Mouse (Mus musculus): ENCODE data around the gene Rcan3. TPM values are rescaled to one million over a fixed set of nuclear protein-coding genes. Genes with fewer than 3 reads are reported as not detected.

The Rcan3 gene
- polyA plus RNA-seq, 1 experiment, result 8.4 TPM

- no peak for DNase-seq (ENCODE audit: low read depth, low spot score)
- 85% methylated on average over 11 of the region's 11 CpGs for WGBS
Observed at GRCm38 (mm10) chr4:135370372-135370771, 63.3 kb downstream of the Rcan3 start.

- WGBS, result 57% methylated on average over 6 of the region's 6 CpGs
- DNase-seq (ENCODE audit: low read depth, low spot score), result no peak
Observed at GRCm38 (mm10) chr4:135362828-135363227, 70.8 kb downstream of the Rcan3 start.

Other genes starting within 250 kb of the Rcan3 start
- gene Clic4, start 161.0 kb downstream of the Rcan3 start, polyA plus RNA-seq (2012; rRNA removed), result 25.3 and 33.8 TPM in 2 replicates
- 19.5 and 28.0 TPM in 2 replicates for gene Srrm1, start 80.5 kb downstream of the Rcan3 start, polyA plus RNA-seq (2012; rRNA removed)
- 0.73 and 0.74 TPM in 2 replicates for gene Ncmap, start 35.6 kb downstream of the Rcan3 start, polyA plus RNA-seq (2012; rRNA removed)
- 0.21 TPM in 2 replicates for gene Stpg1, start 60.9 kb upstream of the Rcan3 start, polyA plus RNA-seq (2012; rRNA removed)
- 25.5 and 32.8 TPM in 2 replicates for gene Nipal3, start 61.2 kb upstream of the Rcan3 start, polyA plus RNA-seq (2012; rRNA removed)
- gene Grhl3, start 139.8 kb upstream of the Rcan3 start, polyA plus RNA-seq (2012; rRNA removed), result 0.18 and 0.24 TPM in 2 replicates

Data from large intestine, adult 2 months (tissue).